Mouse (Mus musculus) kidney, adult 2 months (tissue): ENCODE results near the gene Pde2a.

ENCODE experiments used
- CTCF ChIP-seq: fragments of 200-500 bp; conservative IDR thresholded peaks from 2 replicates; pipeline ENCODE4 v1.5.1; 2011; ENCODE audit warnings: low read depth, mild to moderate bottlenecking, control low read depth, low read length, moderate library complexity, mixed read lengths; ENCODE audit not compliant: insufficient read depth, insufficient read length
- POLR2A ChIP-seq: fragments of 200-500 bp; IDR thresholded peaks from one replicate; pipeline ENCODE4 v1.6.1; 2011; ENCODE audit warnings: low read depth, low read length, control low read depth

- peak; percentile 40 for TF ChIP-seq CTCF
- no peak for TF ChIP-seq POLR2A
These were observed 17.7 kb upstream of the Pde2a start for GRCm38 (mm10) chr7:101403831-101404230.
